Mouse (Mus musculus) embryonic facial prominence, embryonic 10.5 days (tissue): Measurements from ENCODE around the gene Mroh2a. TPM values are rescaled to one million over a fixed set of nuclear protein-coding genes. Genes with fewer than 3 reads are reported as not detected.

Source experiments
- polyA plus RNA-seq: library from polyadenylated mRNA; unstranded; fragments of >200 nt; fragmentation: Nextera tagmentation; extraction: Ambion mirVana; gene quantifications from 2 replicates; pipeline ENCODE4 v1.2.1, GENCODE M21; 2016

Gene Mroh2a
- polyA plus RNA-seq, 1 experiment from 2014 or later: 1.1 TPM

Other genes with a start within 250 kb of the Mroh2a start
- gene Usp40, start 218.4 kb upstream of the Mroh2a start, polyA plus RNA-seq: 36.7 and 37.5 TPM in 2 replicates
- gene Ugt1a10, start 171.6 kb upstream of the Mroh2a start, polyA plus RNA-seq: not detected in 2 replicates
- gene Ugt1a9, start 156.2 kb upstream of the Mroh2a start, polyA plus RNA-seq: not detected in 2 replicates
- not detected in 2 replicates for gene Ugt1a8, start 139.2 kb upstream of the Mroh2a start, polyA plus RNA-seq
- gene Ugt1a7c, start 131.9 kb upstream of the Mroh2a start, polyA plus RNA-seq: 0.15 and 0.36 TPM in 2 replicates
- gene Ugt1a6b, start 123.7 kb upstream of the Mroh2a start, polyA plus RNA-seq: not detected in 2 replicates
- 0.04 and 0.45 TPM in 2 replicates for gene Ugt1a6a, start 92.2 kb upstream of the Mroh2a start, polyA plus RNA-seq
- gene Ugt1a5, start 61.0 kb upstream of the Mroh2a start, polyA plus RNA-seq: not detected in 2 replicates
- not detected in 2 replicates for gene Ugt1a2, start 26.4 kb upstream of the Mroh2a start, polyA plus RNA-seq
- 10.6 and 12.2 TPM in 2 replicates for gene Dnajb3, start 21.2 kb upstream of the Mroh2a start, polyA plus RNA-seq
- gene Ugt1a1, start 15.0 kb upstream of the Mroh2a start, polyA plus RNA-seq: not detected in 2 replicates
- gene Hjurp, start 50.6 kb downstream of the Mroh2a start, polyA plus RNA-seq: 219 and 220 TPM in 2 replicates
- not detected in 2 replicates for gene Trpm8, start 50.7 kb downstream of the Mroh2a start, polyA plus RNA-seq
- gene Spp2, start 180.0 kb downstream of the Mroh2a start, polyA plus RNA-seq: 0.30 and 0.37 TPM in 2 replicates